Mouse (Mus musculus) ES-CJ7 (cell line): ENCODE measurements at regions not wholly inside any gene's neighbourhood (a gene's known extent, or its start where the extent isn't known, plus 50 kb on each side); places are given as distances from the start of the nearest gene placed in this dataset.

ENCODE experiments used
- DNase-seq: peaks from one replicate; pipeline ENCODE4 v3.0.0; 2011; ENCODE audit warnings: low read depth, low spot score

DNA sequence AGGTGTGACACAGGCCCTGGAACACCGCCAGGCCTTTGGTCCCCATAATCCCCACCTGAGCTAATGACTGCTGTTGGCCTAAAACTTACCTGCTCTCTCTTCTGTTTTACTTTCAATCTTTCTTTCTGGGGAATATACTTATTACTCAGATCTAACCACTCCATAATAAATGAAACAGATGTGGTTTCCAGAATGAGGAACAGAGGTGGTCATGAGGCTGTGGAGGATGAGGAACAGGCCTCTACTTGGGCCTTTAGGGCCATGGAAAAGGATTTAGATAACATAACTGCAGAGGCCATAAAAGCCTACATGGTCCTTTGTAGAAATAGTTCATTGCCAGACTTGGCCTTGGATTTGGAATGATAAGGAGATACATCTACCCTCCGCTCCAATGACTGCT, 74.1 kb downstream of the B3gnt5 start:
- DNase-seq = no peak

DNA sequence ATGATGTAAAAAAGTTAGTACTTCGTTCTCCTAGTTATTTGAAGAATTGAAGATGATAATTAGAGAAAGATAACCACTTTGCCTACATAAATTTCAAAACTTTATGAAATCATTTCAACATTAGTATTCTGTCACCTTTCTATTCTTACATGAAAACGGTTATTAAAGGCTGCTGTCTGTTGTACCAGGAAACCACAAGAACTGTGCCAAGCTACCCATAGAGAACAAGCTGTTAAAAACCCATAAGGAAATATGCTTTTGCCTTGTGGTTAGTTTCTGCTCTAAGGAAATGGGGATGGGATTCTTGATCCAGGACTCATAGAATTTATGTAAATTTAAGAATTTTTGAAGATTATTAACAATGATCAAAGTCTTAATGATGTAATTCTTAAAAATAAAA, 74.7 kb downstream of the B3gnt5 start:
- no peak for DNase-seq

DNA sequence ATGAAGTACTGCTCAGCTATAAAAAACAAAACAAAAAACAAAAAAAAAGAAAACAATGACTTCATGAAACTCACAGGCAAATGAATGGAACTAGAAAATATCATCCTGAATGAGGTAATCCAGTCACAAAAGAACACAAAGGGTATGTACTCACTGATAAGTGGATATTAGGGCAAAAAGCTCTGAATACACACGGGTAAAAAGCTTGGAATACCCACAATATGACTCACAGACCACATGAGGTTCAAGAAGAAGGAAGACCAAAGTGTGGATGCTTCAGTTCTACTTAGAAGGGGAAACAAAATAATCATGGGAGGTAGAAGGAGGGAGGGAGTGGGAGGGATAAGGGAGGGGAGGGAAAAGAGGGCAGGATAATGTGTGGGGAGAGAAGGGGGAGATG, 79.8 kb downstream of the B3gnt5 start:
- DNase-seq = no peak

DNA sequence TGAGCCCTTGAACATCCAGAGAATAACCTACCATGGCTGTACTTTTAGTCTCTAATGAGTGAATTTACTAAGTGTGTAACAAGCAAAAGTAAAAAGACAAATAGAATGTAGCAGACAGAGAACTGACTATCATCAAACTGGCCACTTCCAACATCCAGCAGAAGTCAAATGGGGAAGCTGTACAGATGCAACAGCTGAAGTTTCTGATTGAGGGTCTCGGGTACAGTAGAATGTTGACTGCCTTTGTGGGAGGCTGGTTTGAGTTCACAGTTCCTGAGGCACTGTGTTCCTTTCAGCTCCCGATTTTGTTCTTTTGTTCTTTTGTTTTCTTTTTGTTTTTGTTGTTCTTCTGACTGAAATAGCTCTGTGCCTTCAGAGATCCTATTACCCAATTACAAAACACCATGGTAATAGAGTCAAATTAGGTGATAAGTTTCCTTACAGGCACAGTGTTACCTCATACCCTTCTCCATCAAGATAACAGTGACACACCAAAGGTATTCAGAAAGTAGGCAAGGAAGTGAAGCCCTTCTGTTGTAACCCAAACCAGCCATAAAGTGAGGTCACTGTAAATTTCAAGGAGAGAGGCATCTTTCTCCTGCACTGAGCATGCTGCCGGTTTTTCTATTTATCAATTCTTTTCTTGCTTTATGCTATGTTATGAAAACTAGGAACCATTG, 82.5 kb downstream of the B3gnt5 start:
- DNase-seq = no peak

DNA sequence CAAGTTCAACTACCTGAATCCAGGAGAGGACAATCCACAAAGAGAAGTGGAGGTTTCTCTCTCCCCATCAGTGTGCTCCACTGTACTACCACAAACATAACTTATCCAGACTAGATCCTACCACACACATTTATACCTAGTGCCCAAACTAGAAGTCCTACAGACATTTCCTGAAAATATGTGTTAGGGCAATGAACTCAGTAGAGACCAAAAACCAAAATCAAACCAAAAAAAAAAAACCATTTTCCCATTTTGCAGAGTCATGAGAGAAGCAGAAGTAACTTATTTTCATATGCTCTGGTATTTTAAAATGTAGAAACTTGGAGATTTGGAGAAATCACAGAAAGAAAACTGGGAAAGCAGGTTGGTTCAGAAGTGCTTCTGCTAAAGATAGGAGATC, 83.7 kb downstream of the B3gnt5 start:
- DNase-seq = no peak

DNA sequence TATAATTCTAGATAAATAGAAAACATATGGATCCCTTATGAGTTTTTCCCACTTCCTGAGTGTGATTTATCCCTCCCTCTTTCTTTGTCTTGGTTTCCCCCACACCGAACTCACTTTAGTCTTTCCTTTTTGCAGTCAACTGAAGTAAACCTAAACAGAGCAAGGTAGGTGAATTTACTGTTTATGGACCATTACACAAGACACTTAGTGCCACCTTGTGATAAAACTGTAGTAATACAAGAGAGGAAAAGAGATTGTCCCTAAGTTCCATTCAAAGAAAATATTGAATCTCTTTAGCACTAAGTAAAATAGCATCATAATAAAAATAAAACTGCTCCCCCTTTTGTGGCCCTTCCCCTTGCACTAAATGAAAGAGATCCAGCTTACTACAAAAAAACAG, 88.4 kb downstream of the B3gnt5 start:
- DNase-seq = peak; percentile 29

DNA sequence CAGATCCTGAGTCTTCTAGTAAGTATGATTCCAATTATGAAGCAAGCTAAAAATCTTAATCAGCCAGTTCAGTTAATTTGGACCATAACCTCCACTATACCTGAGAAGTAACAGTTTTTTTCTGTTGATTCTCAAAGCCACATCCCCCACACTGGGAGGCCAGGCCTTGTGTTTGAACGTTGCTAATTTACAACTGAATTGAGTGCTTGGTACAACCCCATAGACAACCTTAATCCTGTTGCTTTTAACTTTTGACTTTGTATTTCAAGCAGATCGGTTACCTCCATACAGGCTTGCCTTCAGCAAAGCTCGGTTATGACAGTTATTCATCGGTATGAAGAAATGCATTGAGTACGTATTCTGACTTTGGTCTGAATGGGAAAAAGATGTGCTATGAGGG, 105.3 kb downstream of the B3gnt5 start:
- DNase-seq = peak; percentile 74

DNA sequence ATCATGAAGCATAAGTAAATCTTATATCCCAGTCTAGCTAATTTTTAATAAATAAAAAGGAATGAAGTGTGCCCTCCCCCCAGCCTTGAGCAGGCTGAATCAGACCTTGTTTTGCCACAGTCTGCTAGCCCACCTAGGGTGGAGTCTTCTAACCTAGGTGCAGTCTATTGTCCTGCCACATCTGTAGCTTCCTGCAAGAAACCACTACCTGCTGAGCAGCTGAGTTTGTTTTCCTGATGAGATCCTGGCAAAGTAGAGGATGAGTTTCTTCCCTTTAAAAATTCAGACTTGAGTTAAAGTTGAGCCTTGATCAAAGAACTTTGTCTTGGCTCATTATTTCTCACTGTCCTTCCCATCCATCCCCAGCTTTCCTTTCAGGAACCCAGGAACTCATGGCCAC, 105.9 kb downstream of the B3gnt5 start:
- DNase-seq = peak; percentile 75

DNA sequence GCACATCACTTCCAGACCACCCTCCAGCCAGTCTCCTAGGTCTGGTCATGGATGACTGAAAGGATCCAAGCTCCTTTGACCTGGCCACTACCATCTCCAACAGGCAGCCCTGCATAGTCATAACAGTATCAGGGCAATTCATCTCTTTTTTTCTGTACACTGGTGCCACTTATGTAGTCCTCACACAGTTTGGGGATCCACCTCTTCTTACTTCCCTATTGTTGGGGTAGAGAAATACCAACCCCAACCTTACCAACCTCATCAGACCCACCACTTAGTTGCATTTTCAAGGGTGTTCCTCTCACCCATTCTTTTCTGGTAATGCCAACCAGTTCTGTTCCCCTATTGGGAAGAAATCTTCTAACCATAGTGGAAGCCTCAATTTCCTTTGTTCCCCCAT, 109.4 kb downstream of the B3gnt5 start:
- no peak for DNase-seq

DNA sequence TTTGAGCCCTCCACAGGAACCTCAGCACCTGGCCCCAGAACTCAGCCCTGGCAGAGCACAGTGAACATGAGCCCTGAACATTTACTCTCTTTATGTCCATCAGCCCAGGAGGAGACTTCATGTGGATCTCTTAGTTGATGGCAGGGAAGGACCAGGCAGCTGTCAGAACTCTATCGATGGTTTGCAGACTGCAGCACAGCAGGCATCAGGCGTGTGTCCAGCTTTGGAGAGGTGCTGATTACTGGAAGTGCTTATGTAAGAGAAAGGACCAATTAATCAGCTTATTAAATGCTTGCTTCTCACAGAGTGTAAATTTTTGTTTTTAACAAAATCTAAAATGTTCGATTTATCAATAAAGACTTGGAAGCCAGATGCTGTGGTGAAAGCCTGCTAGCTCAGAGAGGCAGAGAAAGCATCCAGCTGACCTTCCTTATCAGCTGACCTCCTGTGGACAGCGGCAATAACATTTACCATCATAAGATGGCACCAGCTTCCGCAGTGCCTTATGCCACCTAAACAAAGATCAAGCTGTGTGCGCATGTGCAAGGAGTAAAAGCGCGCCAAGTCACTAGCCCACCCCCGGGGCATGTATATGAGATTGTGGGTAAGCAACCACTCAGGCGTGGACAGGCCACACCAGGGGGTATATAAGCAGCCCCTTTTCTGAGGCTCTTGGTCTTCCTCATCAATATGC, 105.8 kb downstream of the Klhl6 start:
- no peak for DNase-seq

DNA sequence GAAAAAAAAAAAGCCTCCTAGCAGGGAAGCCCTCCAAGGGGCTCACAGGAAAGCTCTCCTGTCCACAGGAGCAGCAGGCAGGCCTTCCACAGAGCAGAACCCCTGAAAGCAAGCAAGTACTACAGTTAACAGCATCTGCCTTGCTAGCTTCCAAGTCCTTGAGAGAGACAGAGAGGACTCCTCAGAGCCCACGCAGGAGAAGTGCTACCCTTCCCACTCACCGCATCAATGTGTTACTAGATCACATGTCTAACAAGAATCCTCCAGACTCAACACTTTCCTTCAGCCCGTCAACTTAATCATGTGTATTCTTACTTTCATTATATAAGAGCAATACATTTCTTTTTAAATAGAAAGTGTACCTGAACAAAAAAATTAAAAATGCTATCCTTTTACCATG, 99.9 kb downstream of the Klhl6 start:
- DNase-seq = no peak

DNA sequence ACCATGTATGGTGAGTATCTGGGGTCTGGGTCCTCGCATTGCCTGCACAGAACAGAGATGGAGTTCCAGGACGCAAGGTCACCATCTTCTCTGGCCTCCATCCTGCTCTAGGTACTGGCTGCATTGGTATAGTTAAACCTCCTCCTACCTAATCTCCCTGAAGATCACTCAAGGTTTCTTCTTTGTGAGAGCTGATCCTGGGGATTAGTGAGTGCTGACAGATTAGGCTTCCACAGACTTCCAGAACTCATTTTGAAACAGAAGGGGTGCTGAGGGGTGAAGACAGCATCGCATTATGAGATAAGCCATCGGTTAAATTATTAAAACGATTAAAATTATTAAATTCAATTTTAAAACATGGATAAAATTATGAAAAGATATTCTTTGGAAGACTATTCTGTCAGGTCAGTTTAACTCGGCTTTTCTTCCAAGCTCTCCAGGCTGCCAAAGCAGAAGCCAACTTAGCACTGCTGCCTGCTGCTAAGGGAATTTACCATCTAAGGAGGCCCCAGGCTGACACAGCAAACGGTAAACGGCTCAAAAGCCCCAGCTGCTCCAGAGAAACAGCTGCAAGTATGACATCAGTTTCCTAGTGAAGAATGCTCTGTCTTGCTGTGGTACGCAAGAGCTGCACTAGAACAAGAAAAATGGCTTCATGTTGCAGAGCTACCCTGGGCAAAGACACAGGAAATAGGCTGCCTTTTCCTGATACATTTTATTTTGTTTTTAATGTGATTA, 98.9 kb downstream of the Klhl6 start:
- no peak for DNase-seq

DNA sequence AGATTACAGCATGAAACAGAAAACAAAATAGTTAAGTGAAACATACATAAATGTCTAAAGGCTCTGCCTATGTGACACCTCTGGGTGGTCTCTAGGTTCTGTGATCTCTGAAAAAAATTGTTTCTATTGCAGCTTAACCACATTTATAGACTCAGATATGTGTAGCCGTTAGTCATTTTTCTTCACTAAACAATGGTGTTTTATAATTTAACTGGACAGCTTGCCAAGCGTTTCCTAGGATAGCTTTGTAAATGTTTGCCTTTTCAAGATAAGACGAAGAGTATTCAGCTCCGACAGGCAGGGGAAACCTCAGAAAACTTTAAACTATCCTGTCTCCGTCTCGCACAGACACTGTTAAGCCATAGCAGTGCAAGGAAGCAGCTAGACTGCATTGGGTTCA, 98.3 kb downstream of the Klhl6 start:
- no peak for DNase-seq

DNA sequence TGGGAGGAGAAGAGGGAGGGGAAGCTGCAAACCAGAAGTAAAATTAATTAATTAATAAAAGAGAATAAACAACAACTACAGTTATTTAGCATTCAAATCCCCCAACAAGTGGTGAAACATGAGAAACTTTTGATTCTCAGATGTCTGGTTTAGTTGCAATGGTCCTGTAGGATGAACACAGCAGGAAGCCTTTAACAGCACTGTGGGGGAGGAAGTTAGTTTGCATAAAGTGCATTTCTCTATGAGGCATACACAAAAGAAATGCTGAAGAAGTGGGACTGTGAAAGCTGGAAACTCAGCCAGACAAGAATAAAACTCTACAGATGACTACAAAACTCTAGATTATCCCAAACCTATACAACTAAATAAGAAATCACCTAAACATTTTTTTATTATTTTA, 96.2 kb downstream of the Klhl6 start:
- DNase-seq = peak; percentile 35

DNA sequence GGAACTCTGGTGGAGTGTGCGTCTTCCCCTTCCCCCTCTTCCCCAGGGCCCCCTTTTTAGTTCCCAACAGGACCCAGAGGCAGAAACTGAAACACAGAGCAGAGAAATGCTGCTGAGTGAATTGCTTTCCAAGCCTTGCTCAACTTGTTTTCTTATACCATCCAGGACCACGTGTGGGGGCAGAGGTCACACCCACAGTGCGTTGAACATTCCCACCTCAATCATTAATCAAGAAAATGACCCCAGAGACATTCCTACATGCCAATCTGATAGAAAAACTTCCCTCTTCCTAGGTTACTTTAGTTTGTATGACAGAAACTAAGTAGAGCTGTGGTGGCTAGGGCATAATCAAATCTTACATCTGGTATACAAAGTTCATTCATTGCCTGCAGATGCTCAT, 93.3 kb downstream of the Klhl6 start:
- no peak for DNase-seq

DNA sequence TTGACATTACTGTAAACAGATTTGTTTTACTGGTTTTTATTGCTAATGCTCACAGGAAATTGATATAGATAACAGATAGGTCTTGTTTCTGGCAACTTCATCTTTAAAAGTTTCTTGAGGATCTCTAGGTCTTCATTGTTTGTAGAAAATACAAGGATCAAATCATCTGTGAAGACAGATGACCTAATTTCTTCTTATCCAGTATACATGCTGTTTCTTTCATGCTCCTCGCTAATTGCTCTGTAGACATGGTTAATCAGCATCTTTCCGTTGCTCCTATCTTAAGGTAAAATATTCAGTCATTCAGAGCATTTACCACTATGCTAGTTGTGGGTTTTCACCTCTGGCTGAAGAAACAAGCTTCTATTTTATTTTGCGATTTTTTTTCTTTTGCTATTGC, 91.4 kb downstream of the Klhl6 start:
- no peak for DNase-seq

DNA sequence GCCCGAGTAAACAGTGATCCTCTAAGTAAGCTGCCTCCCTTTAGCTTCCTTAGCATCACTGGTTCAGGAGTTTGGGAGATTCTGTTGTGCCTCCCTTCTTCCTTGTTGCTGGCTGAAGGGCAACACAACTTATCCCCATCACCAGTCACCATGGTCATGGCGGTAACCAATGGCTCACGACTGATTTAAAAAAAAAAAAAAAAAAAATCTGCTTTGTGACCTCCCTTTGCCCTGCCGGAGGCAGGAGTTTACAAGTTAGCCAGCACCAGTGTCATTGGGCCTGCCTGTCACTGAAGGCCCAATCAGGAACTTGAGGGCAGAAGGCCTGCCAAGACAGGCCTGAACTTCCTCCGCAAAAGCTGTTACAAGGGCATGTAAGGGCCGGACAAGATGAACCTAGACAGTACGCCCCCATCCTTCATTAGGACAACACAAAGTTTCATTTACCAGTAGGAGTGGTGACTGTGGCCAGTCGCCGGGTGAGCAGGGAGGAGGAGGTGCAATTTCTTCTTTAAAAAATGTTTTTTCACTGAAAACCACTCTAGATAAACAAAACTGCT, 88.3 kb downstream of the Klhl6 start:
- no peak for DNase-seq
